Mouse (Mus musculus): ENCODE measurements around the gene Cyba.

- TF ChIP-seq CTCF (conservative IDR thresholded peaks at IDR 0.05; ENCODE audit: insufficient read depth, insufficient read length, low read depth, low read length) (no peak; the same call in 1 of the 2 replicates), POLR2A (IDR thresholded peaks at IDR 0.05; ENCODE audit: low read depth, low read length) (no peak)
Measured at GRCm38 (mm10) chr8:122445203-122445602, 12.5 kb upstream of the Cyba start.

Data from kidney, adult 2 months (tissue).